Mouse (Mus musculus): ENCODE results near the gene Clstn1.
"Not testable (repeated sequence)": the region's sequence is repeated elsewhere in the genome, so short reads cannot be mapped to it uniquely, and the experiment has no call there.

Clstn1 gene

DNA sequence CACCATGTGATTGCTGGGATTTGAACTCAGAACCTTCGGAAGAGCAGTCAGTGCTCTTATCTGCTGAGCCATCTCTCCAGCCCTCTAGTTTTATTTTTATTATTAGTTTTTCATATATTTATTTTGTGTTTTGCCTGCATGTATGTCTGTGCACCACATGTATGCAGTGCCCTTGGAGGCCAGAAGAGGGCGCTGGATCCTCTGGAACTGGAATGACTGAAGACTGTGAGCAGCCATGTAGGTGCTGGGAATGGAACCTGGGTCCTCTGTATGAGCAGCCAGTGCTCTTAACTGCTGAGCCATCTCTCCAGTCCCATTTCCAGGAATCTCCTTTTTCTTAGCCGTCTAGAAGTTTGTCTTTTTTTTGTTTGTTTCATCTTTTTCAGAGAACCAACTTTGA, 18.2 kb downstream of the Clstn1 start:
- POLR2A ChIA-PET, result interaction anchor here in 3 of 4 experiments (0.6 to 2.5 kb wide), 7 partner anchors 10 to 55 kb away, joined by 3 to 10 read pairs (median 4); no protein-coding TSS in a partner anchor
- CTCF ChIA-PET, result interaction anchor here in 3 of 4 experiments (0.6 to 1.6 kb wide), 10 partner anchors 10 to 445 kb away, joined by 3 to 7 read pairs (median 4); no protein-coding TSS in a partner anchor

GRCm38 (mm10) chr4:149606056-149606455, 19.8 kb downstream of the Clstn1 start:
- ChIA-PET POLR2A (interaction anchor here in 3 of 4 experiments (0.6 to 3.6 kb wide), 22 partner anchors 8 to 587 kb away, joined by 3 to 11 read pairs (median 4); partner anchors contain the start of genes Clstn1 (in 1 of the 3) and Spsb1 (in 1 of the 3)), CTCF (interaction anchor here (0.5 to 1.6 kb wide), 6 partner anchors 14 to 253 kb away, joined by 3 to 7 read pairs (median 4); no protein-coding TSS in a partner anchor)

DNA sequence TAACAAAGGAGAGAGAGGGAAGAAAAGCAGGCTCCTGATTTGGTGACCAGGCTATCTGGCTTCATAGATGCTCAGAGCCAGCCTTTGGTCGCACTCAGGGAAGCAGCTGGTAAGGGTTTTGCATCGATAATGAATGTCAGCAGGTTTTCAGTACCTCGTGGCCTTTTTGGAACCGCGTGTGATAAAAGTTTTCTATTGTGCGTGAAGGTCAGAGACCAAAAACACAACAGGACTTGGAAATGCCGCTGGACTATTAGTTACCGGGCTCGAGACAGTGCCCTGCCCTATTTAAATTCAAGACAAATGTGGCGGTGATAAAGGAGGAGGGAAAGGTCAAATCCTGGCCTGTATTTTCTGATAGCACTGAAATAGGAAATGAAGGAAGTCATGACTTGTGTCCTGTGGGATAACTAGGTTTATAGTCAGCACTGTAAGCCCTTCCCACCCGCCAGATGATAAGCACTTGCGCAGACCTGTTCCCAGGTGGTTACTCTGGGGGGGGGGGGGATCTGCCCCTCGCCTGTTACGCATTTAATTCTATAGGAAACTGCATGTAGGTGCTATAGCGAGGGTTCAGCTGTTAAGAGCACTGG, 20.6 kb downstream of the Clstn1 start:
- CTCF ChIA-PET, result interaction anchor here (0.5 to 1.4 kb wide), 5 partner anchors 16 to 252 kb away, joined by 3 to 5 read pairs (median 4); no protein-coding TSS in a partner anchor
- POLR2A ChIA-PET, result interaction anchor here in 3 of 4 experiments (0.6 to 3.6 kb wide), 23 partner anchors 9 to 538 kb away, joined by 3 to 11 read pairs (median 4); partner anchors contain the start of genes Clstn1 (in 1 of the 3) and Spsb1 (in 1 of the 3)

GRCm38 (mm10) chr4:149607591-149608308, 21.5 kb downstream of the Clstn1 start:
- CTCF ChIA-PET, result interaction anchor here in 3 of 4 experiments (0.6 to 1.6 kb wide), 12 partner anchors 9 to 299 kb away, joined by 3 to 7 read pairs (median 4); partner anchors contain the start of gene Pik3cd (in 1 of the 3)
- POLR2A ChIA-PET, result interaction anchor here in 3 of 4 experiments (0.6 to 3.6 kb wide), 34 partner anchors 8 to 1007 kb away, joined by 3 to 11 read pairs (median 4); no protein-coding TSS in a partner anchor

GRCm38 (mm10) chr4:149608309-149608638, 22.0 kb downstream of the Clstn1 start:
- ChIA-PET CTCF (interaction anchor here in 3 of 4 experiments (0.6 to 1.6 kb wide), 16 partner anchors 8 to 299 kb away, joined by 3 to 7 read pairs (median 3); partner anchors contain the start of gene Pik3cd (in 1 of the 3)), POLR2A (interaction anchor here in 3 of 4 experiments (0.6 to 3.6 kb wide), 29 partner anchors 8 to 1007 kb away, joined by 3 to 11 read pairs (median 4); no protein-coding TSS in a partner anchor)

DNA sequence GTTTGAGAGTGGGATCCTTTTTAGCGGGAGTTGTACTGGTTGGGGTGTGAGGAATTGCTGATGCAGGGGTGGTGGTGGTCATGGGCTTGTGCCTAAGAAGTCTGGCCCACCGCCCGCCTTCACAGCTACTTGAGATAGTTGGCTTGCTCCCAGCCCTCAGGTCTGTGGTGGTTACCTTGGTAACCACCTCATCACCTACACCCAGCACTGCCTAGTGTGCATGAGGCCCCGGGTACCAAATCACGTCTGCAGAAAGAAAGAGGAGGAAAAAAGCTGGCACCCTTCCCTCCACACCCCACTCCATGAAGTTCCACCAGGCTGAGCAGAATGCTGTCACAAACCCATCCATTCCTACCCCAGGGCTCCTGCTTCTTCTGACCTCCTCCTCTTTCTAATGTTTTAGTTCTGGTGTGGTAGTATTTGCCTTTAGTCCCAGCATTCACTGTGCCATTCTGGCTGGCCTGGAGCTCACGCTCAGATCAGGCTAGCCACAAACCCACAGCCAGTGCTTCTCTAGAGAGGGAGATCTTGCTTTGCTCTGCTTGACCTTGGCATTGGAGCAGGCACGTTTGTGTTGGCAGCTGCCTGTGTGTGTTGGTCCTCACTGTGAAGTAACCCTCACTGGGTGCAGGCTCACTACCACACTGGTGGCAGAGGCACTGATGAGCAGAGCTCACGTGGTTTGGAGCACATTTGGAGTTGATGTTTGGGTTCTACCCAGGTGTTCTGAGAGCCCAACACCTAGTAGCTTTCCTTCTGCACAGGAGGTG, 23.2 kb downstream of the Clstn1 start:
- ChIA-PET CTCF (interaction anchor here in 3 of 4 experiments (0.6 to 1.6 kb wide), 13 partner anchors 8 to 101 kb away, joined by 3 to 7 read pairs (median 3); no protein-coding TSS in a partner anchor), POLR2A (interaction anchor here in 3 of 4 experiments (0.5 to 2.6 kb wide), 13 partner anchors 9 to 1008 kb away, joined by 3 to 10 read pairs (median 4); no protein-coding TSS in a partner anchor)

DNA sequence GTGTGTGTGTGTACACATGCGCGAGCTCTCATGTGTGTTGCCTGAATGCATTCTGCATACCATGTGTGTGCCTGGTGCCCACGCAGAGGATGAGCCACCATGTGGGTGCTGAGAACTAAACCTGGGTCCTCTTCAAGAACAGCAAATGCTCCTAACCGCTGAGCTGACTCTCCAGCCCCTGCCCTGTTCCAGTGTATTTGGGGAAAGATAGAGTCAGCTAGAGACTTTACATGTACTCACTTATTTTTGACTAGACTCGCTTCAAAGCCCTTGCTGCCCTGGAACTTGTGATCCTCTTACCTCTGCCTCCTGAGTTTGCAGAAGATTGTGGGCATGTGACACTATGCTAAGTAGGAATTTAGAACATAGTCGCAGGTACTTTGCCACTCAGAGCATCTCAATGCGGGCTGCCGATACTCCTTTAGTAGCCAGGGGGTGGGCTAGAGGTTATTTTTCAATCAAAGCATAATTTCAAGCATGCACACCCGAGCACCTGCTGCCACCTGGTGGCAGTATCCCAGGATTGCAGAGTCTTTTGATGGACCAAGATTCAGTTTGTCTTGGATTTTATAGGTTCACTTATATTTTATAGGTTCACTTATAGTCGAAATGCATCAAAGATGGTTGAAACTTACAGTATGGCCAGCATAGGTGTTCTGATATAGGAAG, 25.2 kb downstream of the Clstn1 start:
- POLR2A ChIA-PET, result interaction anchor here in 1 of 4 experiments (0.6 kb wide), 1 partner anchor 22 kb away, joined by 3 read pairs; no protein-coding TSS in a partner anchor
- CTCF ChIA-PET, result interaction anchor here in 1 of 4 experiments (0.6 kb wide), 1 partner anchor 19 kb away, joined by 3 read pairs; no protein-coding TSS in a partner anchor

DNA sequence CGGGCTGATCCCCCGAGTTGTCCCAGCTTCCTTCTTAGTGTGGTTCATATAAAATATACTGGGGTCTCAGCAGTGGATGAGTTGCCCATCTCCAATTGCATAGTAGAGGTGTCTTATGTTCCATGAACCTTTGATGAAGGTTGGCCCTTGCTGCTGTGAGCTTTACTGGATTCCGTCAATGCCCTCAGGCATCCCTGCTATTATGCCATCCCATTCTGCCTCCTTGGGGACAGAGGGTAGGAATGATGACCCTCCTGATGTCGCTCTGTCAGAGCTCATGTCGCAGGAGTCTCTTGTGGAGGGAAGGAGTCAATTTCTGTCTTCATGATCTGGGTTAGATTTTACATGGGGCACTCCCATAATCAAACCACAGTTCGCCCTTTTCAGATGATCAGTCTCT, 27.2 kb downstream of the Clstn1 start:
- POLR2A ChIA-PET, result not testable (repeated sequence)
- CTCF ChIA-PET, result interaction anchor here in 2 of 4 experiments (0.7 to 1.5 kb wide), 2 partner anchors 9 to 11 kb away, joined by 3 to 4 read pairs; no protein-coding TSS in a partner anchor

DNA sequence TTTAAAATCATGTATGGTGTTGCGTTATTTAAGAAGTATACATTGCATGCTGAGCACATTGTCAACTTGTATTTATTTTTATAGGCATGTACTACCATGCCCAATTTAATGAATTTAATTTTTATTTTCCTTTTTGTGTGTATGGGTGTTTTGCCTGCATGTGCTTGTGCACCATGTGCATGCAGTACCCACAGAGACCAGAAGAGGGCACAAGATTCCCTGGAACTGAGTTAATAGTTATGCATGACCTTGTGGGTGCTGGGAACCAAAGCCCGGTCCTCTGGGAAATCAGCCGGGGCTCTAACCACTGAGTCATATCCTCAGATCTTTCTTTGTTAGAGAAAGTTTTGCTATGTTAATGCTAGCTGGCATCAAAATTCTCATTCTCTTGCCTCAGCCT, 28.6 kb downstream of the Clstn1 start:
- CTCF ChIA-PET, result interaction anchor here in 3 of 4 experiments (0.7 to 1.5 kb wide), 8 partner anchors 10 to 230 kb away, joined by 3 to 4 read pairs (median 3); no protein-coding TSS in a partner anchor

DNA sequence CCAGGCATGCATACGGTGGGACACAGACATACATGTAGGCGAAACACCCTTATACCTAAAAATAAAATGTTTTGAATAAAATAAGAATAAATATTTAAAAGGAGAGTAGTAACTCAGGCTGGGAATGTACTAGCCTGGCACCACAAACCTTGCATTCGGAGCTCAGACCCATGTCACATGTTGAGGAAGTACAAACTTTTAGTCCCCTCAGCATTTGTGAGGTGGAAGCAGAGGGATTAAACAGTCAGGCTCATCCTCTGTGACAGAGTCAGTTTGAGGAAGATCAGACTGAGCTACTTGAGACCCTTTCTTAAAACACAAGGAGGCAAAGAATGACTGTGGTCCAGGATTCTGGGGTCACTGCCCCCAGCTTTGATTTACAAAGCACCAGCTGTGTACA, 30.7 kb downstream of the Clstn1 start:
- ChIA-PET CTCF (interaction anchor here (0.6 to 1.6 kb wide), 5 partner anchors 9 to 584 kb away, joined by 3 to 5 read pairs (median 3); no protein-coding TSS in a partner anchor), POLR2A (interaction anchor here in 3 of 4 experiments (0.5 to 3.7 kb wide), 6 partner anchors 9 to 1840 kb away, joined by 3 to 14 read pairs (median 4); no protein-coding TSS in a partner anchor)

More for the DNA sequence above, 28.6 kb downstream of the Clstn1 start:
- POLR2A ChIA-PET, result interaction anchor here in 2 of 4 experiments (0.9 to 3.7 kb wide), 3 partner anchors 8 to 13 kb away, joined by 3 to 14 read pairs (median 3); no protein-coding TSS in a partner anchor

GRCm38 (mm10) chr4:149619988-149620387, 33.7 kb downstream of the Clstn1 start:
- ChIA-PET POLR2A (interaction anchor here in 2 of 4 experiments (0.7 to 1.2 kb wide), 2 partner anchors 12 to 94 kb away, joined by 3 read pairs; no protein-coding TSS in a partner anchor), CTCF (interaction anchor here in 3 of 4 experiments (0.7 to 1.2 kb wide), 5 partner anchors 15 to 543 kb away, joined by 3 read pairs; no protein-coding TSS in a partner anchor)

DNA sequence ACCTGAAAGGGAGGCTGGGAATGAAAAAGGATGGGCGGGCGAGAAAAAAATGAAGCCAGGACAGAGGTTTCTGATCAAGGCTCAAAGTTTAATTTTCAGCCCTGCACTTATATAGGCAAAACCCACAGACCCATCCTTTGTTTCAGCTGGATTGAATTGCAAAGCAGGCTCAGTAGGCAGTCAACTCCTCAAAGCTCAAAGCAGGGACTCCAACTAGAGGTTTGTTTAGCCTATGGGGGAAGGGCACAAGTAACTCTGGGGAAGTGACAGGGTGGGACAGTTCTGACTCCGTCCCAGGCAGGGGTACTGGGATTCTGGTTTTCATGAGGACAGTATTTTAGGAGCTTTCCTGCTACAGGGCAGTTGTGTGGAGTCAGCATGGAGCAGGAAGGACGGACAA, 35.0 kb downstream of the Clstn1 start:
- ChIA-PET CTCF (interaction anchor here (0.5 to 1.2 kb wide), 5 partner anchors 13 to 72 kb away, joined by 3 to 4 read pairs (median 3); no protein-coding TSS in a partner anchor), POLR2A (interaction anchor here in 1 of 4 experiments (1.2 kb wide), 1 partner anchor 10 kb away, joined by 3 read pairs; no protein-coding TSS in a partner anchor)

DNA sequence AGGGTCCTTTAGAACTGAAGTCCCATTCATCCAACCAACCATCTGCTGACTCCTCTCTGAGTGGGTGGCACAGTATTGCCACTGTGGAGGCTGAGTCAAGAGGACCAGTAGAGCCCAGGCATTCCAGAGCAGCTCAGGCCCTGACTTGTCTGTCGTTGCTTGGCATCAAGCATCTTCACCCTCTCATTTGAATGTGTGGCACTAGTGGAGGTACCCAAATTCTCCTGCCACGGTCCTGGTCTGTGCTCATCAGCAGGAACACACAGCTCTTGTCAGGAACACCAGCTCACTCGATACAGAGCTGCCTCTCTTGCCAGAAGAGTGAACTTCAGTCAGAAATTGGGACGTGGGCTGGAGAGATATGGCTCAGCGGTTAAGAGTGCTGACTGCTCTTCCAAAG, 37.4 kb downstream of the Clstn1 start:
- ChIA-PET POLR2A (interaction anchor here in 2 of 4 experiments (0.7 to 0.9 kb wide), 2 partner anchors 9 to 18 kb away, joined by 3 read pairs; no protein-coding TSS in a partner anchor), CTCF (interaction anchor here in 1 of 4 experiments (0.5 kb wide), 1 partner anchor 10 kb away, joined by 4 read pairs; no protein-coding TSS in a partner anchor)

GRCm38 (mm10) chr4:149626809-149627208, 40.5 kb downstream of the Clstn1 start:
- CTCF ChIA-PET, result interaction anchor here in 3 of 4 experiments (0.6 to 0.9 kb wide), 5 partner anchors 17 to 432 kb away, joined by 3 to 4 read pairs (median 3); no protein-coding TSS in a partner anchor

GRCm38 (mm10) chr4:149628372-149628771, 42.1 kb downstream of the Clstn1 start:
- CTCF ChIA-PET, result interaction anchor here (0.5 to 2.8 kb wide), 43 partner anchors 10 to 1993 kb away, joined by 3 to 18 read pairs (median 4); partner anchors contain the start of gene Rbp7 (in 1 of the 4)
- POLR2A ChIA-PET, result interaction anchor here (0.6 to 3.3 kb wide), 8 partner anchors 12 to 506 kb away, joined by 3 to 14 read pairs (median 4); no protein-coding TSS in a partner anchor

More at GRCm38 (mm10) chr4:149626809-149627208, 40.5 kb downstream of the Clstn1 start:
- POLR2A ChIA-PET, result interaction anchor here in 1 of 4 experiments (3.3 kb wide), 1 partner anchor 10 kb away, joined by 14 read pairs; no protein-coding TSS in a partner anchor

DNA sequence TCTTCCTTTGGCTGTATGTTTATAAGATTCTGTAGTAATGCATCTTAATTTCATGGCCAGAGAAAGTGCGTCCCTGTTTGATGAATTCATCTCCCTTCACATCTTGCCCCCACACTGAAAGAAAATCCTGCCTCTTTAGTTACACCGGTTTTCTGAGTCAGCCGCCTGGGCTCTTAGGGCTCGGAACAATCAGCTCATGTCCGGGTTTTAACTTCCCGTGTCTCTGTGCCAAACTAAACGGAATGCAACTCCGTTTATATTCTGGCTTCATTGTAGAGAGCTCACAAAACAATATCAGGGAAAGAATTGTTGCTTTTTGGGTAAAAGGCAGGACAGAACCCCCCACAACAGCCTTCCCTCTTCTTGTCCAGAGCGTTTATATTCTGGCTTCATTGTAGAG, 42.5 kb downstream of the Clstn1 start:
- CTCF ChIA-PET, result interaction anchor here in 3 of 4 experiments (0.6 to 2.8 kb wide), 34 partner anchors 9 to 220 kb away, joined by 3 to 18 read pairs (median 4); no protein-coding TSS in a partner anchor
- POLR2A ChIA-PET, result interaction anchor here (0.6 to 3.3 kb wide), 7 partner anchors 12 to 414 kb away, joined by 3 to 14 read pairs (median 4); no protein-coding TSS in a partner anchor
